Mouse (Mus musculus) ZHBTc4 (cell line): ENCODE measurements around the gene Ccdc33.

ENCODE experiments used
- DNase-seq: peaks from one replicate; pipeline ENCODE4 v3.0.0-alpha.2; 2011; ENCODE audit warnings: low read depth, low spot score

The Ccdc33 gene

GRCm38 (mm10) chr9:58049186-58049585, 69.4 kb downstream of the Ccdc33 start:
- no peak for DNase-seq

- DNase-seq, result no peak
Measured at GRCm38 (mm10) chr9:58048621-58049020, 70.0 kb downstream of the Ccdc33 start.

GRCm38 (mm10) chr9:58047061-58047460, 71.6 kb downstream of the Ccdc33 start:
- DNase-seq, result no peak

GRCm38 (mm10) chr9:58045646-58046045, 73.0 kb downstream of the Ccdc33 start:
- peak; percentile 56 for DNase-seq

GRCm38 (mm10) chr9:58044828-58045227, 73.8 kb downstream of the Ccdc33 start:
- DNase-seq, result no peak

GRCm38 (mm10) chr9:58043496-58044017, 75.1 kb downstream of the Ccdc33 start:
- DNase-seq, result no peak

GRCm38 (mm10) chr9:58042391-58042790, 76.2 kb downstream of the Ccdc33 start:
- DNase-seq, result no peak

GRCm38 (mm10) chr9:58040977-58041376, 77.6 kb downstream of the Ccdc33 start:
- DNase-seq, result peak; percentile 27

GRCm38 (mm10) chr9:58038500-58039168, 80.0 kb downstream of the Ccdc33 start:
- peak; percentile 88 for DNase-seq

GRCm38 (mm10) chr9:58036961-58037360, 81.7 kb downstream of the Ccdc33 start:
- no peak for DNase-seq

- no peak for DNase-seq
Measured at GRCm38 (mm10) chr9:58035951-58036698, 82.5 kb downstream of the Ccdc33 start.

- no peak for DNase-seq
Measured at GRCm38 (mm10) chr9:58035519-58035918, 83.1 kb downstream of the Ccdc33 start.

GRCm38 (mm10) chr9:58031895-58032294, 86.7 kb downstream of the Ccdc33 start:
- DNase-seq, result no peak

- DNase-seq, result no peak
Measured at GRCm38 (mm10) chr9:58029635-58030034, 89.0 kb downstream of the Ccdc33 start.

- DNase-seq, result no peak
Measured at GRCm38 (mm10) chr9:58028841-58029240, 89.8 kb downstream of the Ccdc33 start.

GRCm38 (mm10) chr9:58027426-58028180, 91.0 kb downstream of the Ccdc33 start:
- no peak for DNase-seq

GRCm38 (mm10) chr9:58025995-58026394, 92.6 kb downstream of the Ccdc33 start:
- DNase-seq, result no peak

GRCm38 (mm10) chr9:58018385-58018784, 100.2 kb downstream of the Ccdc33 start:
- no peak for DNase-seq

- DNase-seq, result no peak
Measured at GRCm38 (mm10) chr9:58016962-58017361, 101.7 kb downstream of the Ccdc33 start.

GRCm38 (mm10) chr9:58015856-58016255, 102.8 kb downstream of the Ccdc33 start:
- no peak for DNase-seq

- no peak for DNase-seq
Measured at GRCm38 (mm10) chr9:58014393-58015160, 104.0 kb downstream of the Ccdc33 start.
